Mouse (Mus musculus): ENCODE measurements around the gene Alyref. TPM values are rescaled to one million over a fixed set of nuclear protein-coding genes. Genes with fewer than 3 reads are reported as not detected.

Gene Alyref
- polyA plus RNA-seq, 1 experiment from 2014 or later, result 352 TPM

DNA sequence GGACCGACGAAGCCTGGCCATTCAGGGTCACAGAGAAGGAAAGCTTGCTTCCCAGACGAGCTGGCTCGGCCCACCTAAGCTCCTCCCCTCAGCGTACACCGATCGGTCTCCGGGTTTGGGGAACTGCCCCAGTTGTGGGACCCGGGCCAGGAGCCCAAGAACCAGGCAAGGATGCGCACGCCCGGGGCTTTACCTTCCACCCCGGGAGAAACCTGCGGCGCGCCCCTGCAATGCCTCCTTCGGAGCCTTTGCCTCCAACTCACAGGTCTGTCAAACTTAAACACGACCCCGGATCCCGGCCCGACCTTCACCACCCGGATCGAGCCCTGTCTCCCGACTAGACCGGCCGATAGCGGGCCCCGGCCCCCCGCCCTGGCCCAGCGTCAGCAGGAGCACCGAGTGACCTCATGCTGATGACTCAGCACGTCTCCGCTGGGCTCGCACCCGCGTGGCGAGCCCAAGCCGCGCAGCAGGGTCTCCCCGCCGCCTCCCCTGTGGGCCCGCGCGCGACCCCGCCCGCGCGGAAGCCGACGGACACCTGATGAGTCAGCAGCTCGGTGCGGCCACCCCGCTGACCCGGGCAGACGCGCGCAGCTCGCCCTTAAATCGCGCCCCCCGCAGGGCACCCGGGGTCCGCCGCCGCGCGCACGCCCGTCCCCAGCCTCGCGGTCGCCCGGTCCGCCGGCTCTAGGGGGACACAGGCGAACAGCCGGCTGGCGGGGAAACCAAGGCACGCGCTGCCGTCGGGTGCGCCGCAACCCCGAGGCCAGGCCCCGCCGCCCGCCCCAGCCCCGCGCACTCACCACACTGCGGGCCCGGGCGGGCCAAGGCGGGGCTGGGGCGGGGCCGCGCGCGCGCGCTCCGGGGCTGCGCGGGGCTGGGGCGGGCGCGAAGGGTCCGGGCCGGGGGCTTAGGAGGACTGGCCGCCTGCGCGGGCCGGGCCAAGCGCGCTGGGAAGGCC is 34.7 kb upstream of the Alyref start:
- H3K27me3 ChIP-seq (replicated peaks; ENCODE audit: control insufficient read depth, insufficient read depth, low read length), result no peaks in the 10 kb centered on the region
- ATAC-seq, result peak; percentile 85
- H3K4me1 ChIP-seq (ENCODE audit: control insufficient read depth, insufficient read depth, low read length), result peaks cover 14% of the 10 kb centered on the region
- peaks cover 14% of the 10 kb centered on the region for H3K36me3 ChIP-seq (ENCODE audit: control insufficient read depth, insufficient read depth, low read length)
- H3K4me3 ChIP-seq (ENCODE audit: low read depth, low read length), result peak overlapping the region; percentile 97
- under 1% methylated on average over 59 of the region's 116 CpGs for WGBS
- peak; percentile 48 for DNase-seq (ENCODE audit: low spot score)
- peak overlapping the region; percentile 82 for H3K27ac ChIP-seq (ENCODE audit: low read depth, low read length)
- H3K9ac ChIP-seq (ENCODE audit: low read length), result peak overlapping the region; percentile 87
- no peaks in the 10 kb centered on the region for H3K9me3 ChIP-seq (replicated peaks; ENCODE audit: control insufficient read depth, low read length)
- peak overlapping the region; percentile 81 for H3K4me2 ChIP-seq (ENCODE audit: low read length)

- H3K36me3 ChIP-seq (ENCODE audit: control insufficient read depth, insufficient read depth, low read length), result peaks cover 23% of the 10 kb centered on the region
- H3K27ac ChIP-seq (ENCODE audit: low read depth, low read length), result no peak overlapping the region
- DNase-seq (ENCODE audit: low spot score), result no peak
- H3K27me3 ChIP-seq (replicated peaks; ENCODE audit: control insufficient read depth, insufficient read depth, low read length), result no peaks in the 10 kb centered on the region
- H3K9ac ChIP-seq (ENCODE audit: low read length), result peak overlapping the region; percentile 87
- WGBS, result 70% methylated on average over 4 of the region's 4 CpGs
- H3K4me3 ChIP-seq (ENCODE audit: low read depth, low read length), result peak overlapping the region; percentile 97
- H3K4me1 ChIP-seq (ENCODE audit: control insufficient read depth, insufficient read depth, low read length), result peaks cover 14% of the 10 kb centered on the region
- no peak for ATAC-seq
- H3K4me2 ChIP-seq (ENCODE audit: low read length), result peak overlapping the region; percentile 81
- no peaks in the 10 kb centered on the region for H3K9me3 ChIP-seq (replicated peaks; ENCODE audit: control insufficient read depth, low read length)
Measured at GRCm38 (mm10) chr11:120631726-120632448, 33.7 kb upstream of the Alyref start.

DNA sequence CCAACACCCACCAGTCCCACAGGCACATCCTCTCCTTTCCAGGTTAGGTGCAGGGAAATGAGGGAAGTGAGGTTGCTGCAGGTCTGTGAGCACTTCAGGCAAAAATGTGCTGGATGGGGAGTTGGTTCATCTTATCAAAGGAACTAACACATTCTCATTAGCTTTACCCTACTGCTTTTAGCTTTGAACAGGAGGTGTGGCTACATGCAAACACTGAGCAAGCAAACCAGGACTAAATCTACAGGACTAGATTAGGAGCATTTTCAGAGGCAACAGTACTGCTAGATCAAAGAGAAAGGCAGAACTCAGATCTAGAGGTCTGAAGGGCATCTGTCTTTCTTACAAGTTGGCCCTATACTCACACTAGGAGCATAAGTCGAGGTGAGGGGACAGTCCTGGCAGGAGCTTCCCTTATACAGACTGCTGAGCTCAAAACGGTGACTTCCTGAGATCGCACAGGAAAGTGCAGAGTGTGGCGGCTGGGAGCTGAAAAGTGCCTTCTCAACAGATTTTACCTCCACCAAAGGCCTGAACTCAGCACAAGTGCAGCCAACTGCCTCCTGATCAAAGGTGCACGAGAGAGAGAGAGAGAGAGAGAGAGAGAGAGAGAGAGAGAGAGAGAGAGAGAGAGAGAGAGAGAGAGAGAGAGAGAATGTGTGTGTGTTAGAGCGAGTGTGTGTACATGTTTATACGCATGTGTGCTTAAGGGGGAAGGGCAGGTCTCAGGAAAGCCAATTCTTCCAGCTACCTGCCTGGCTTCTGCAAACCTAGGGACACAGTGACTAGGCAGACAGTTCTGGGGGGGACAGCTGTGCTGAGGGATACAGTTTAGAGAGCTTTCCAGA is 32.9 kb upstream of the Alyref start:
- Histone ChIP-seq H3K4me2 (ENCODE audit: low read length) (peak overlapping the region; percentile 81; the same call in 1 of the 2 replicates), H3K27me3 (replicated peaks; ENCODE audit: control insufficient read depth, insufficient read depth, low read length) (no peaks in the 10 kb centered on the region), H3K36me3 (ENCODE audit: control insufficient read depth, insufficient read depth, low read length) (peaks cover 28% of the 10 kb centered on the region), H3K4me3 (ENCODE audit: low read depth, low read length) (0 out of 2 replicates have a peak overlapping the region, but pooled peaks have one; percentile 97), H3K9ac (ENCODE audit: low read length) (peak overlapping the region; percentile 87; the same call in 1 of the 2 replicates), H3K4me1 (ENCODE audit: control insufficient read depth, insufficient read depth, low read length) (peaks cover 14% of the 10 kb centered on the region), H3K27ac (ENCODE audit: low read depth, low read length) (peak overlapping the region; percentile 11; the same call in 1 of the 2 replicates), H3K9me3 (replicated peaks; ENCODE audit: control insufficient read depth, low read length) (no peaks in the 10 kb centered on the region)
- DNase-seq (ENCODE audit: low spot score) (no peak), ATAC-seq (no peak)
- WGBS, result 48% methylated on average over 7 of the region's 7 CpGs

- peak overlapping the region; percentile 11; the same call in 1 of the 2 replicates for H3K27ac ChIP-seq (ENCODE audit: low read depth, low read length)
- peaks cover 28% of the 10 kb centered on the region for H3K36me3 ChIP-seq (ENCODE audit: control insufficient read depth, insufficient read depth, low read length)
- no peaks in the 10 kb centered on the region for H3K27me3 ChIP-seq (replicated peaks; ENCODE audit: control insufficient read depth, insufficient read depth, low read length)
- ATAC-seq (no peak), DNase-seq (ENCODE audit: low spot score) (no peak)
- H3K9ac ChIP-seq (ENCODE audit: low read length), result 0 out of 2 replicates have a peak overlapping the region, but pooled peaks have one; percentile 14
- peaks cover 14% of the 10 kb centered on the region for H3K4me1 ChIP-seq (ENCODE audit: control insufficient read depth, insufficient read depth, low read length)
- no peak overlapping the region for H3K4me3 ChIP-seq (ENCODE audit: low read depth, low read length)
- no peak overlapping the region for H3K4me2 ChIP-seq (ENCODE audit: low read length)
- 42% methylated on average over 5 of the region's 5 CpGs for WGBS
- no peaks in the 10 kb centered on the region for H3K9me3 ChIP-seq (replicated peaks; ENCODE audit: control insufficient read depth, low read length)
Measured at GRCm38 (mm10) chr11:120630401-120630871, 32.3 kb upstream of the Alyref start.

GRCm38 (mm10) chr11:120629911-120630310 is 31.7 kb upstream of the Alyref start:
- Histone ChIP-seq H3K9me3 (replicated peaks; ENCODE audit: control insufficient read depth, low read length) (no peaks in the 10 kb centered on the region), H3K27ac (ENCODE audit: low read depth, low read length) (no peak overlapping the region), H3K36me3 (ENCODE audit: control insufficient read depth, insufficient read depth, low read length) (peaks cover 28% of the 10 kb centered on the region), H3K9ac (ENCODE audit: low read length) (peak overlapping the region; percentile 14; the same call in 1 of the 2 replicates), H3K4me1 (ENCODE audit: control insufficient read depth, insufficient read depth, low read length) (peaks cover 18% of the 10 kb centered on the region), H3K27me3 (replicated peaks; ENCODE audit: control insufficient read depth, insufficient read depth, low read length) (no peaks in the 10 kb centered on the region), H3K4me2 (ENCODE audit: low read length) (no peak overlapping the region), H3K4me3 (ENCODE audit: low read depth, low read length) (no peak overlapping the region)
- no peak for DNase-seq (ENCODE audit: low spot score)
- WGBS, result 38% methylated on average over 7 of the region's 7 CpGs
- no peak for ATAC-seq

DNA sequence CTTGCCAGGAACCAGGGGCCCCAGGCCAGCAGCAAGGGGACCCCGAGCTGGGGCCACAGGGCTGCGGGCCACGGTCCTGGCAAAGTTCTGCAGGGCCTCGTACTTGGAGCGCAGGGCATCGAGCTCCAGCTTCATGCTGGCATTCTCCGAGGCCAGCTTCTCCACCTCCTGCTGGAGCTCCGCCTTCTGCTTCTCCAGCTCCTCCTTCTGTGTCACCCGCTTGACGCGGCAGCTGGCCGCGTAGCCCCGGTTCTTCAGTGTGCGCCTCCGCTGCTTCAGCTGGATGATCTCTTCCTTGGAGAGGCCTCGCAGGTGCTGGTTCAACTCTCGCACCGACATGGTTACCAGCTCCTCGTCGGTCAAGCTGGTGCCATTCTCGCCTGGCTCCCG is 31.2 kb upstream of the Alyref start:
- Histone ChIP-seq H3K9me3 (replicated peaks; ENCODE audit: control insufficient read depth, low read length) (no peaks in the 10 kb centered on the region), H3K4me1 (ENCODE audit: control insufficient read depth, insufficient read depth, low read length) (peaks cover 18% of the 10 kb centered on the region), H3K4me2 (ENCODE audit: low read length) (no peak overlapping the region), H3K27ac (ENCODE audit: low read depth, low read length) (no peak overlapping the region), H3K9ac (ENCODE audit: low read length) (0 out of 2 replicates have a peak overlapping the region, but pooled peaks have one; percentile 14), H3K27me3 (replicated peaks; ENCODE audit: control insufficient read depth, insufficient read depth, low read length) (no peaks in the 10 kb centered on the region), H3K36me3 (ENCODE audit: control insufficient read depth, insufficient read depth, low read length) (peaks cover 28% of the 10 kb centered on the region), H3K4me3 (ENCODE audit: low read depth, low read length) (no peak overlapping the region)
- no peak for ATAC-seq
- DNase-seq (ENCODE audit: low spot score), result no peak
- WGBS, result 76% methylated on average over 23 of the region's 23 CpGs

DNA sequence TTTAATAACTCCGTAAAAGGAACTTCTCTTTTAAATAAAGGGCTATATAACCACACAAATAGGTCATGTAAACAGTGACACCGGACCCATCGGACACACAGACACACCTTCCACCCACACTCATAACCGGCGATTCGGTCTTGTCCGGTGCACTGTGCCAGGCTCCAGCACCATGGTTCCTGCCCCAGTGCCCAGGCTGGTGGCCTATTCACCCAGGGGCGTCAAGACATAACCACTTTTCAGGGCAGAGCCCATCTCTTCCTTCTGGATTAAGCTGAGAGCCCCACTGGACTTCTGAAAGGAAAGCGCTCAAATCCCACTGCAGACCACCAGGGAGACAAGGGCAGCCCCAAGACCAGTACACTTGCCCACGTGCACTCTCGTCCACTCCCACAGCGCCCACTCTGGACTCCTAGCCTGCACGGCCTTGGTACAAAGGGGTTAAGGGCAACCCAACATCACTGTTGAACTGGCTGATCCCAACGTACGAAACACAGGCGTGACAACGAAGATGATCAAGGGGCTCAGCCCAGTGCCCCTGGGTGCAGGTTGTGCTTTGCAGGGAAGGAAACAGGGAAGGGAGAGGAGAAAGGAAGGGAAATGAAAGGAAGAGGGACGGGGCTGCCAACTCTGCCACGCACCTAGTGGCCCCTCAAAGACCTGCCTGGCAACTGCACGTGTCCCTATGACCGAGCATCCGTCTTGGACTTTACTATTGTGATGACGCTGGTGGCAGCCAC is 30.6 kb upstream of the Alyref start:
- Histone ChIP-seq H3K36me3 (ENCODE audit: control insufficient read depth, insufficient read depth, low read length) (peaks cover 28% of the 10 kb centered on the region), H3K9me3 (replicated peaks; ENCODE audit: control insufficient read depth, low read length) (no peaks in the 10 kb centered on the region), H3K4me3 (ENCODE audit: low read depth, low read length) (no peak overlapping the region), H3K9ac (ENCODE audit: low read length) (no peak overlapping the region), H3K27ac (ENCODE audit: low read depth, low read length) (no peak overlapping the region), H3K4me1 (ENCODE audit: control insufficient read depth, insufficient read depth, low read length) (peaks cover 23% of the 10 kb centered on the region), H3K4me2 (ENCODE audit: low read length) (no peak overlapping the region), H3K27me3 (replicated peaks; ENCODE audit: control insufficient read depth, insufficient read depth, low read length) (no peaks in the 10 kb centered on the region)
- 93% methylated on average over 23 of the region's 23 CpGs for WGBS
- no peak for ATAC-seq
- no peak for DNase-seq (ENCODE audit: low spot score)

All from forebrain, embryonic 14.5 days (tissue).